Mouse (Mus musculus): ENCODE measurements around the gene Avil.

- TF ChIP-seq CTCF (IDR thresholded peaks at IDR 0.05) = no peak
- no peak for TF ChIP-seq EP300 (IDR thresholded peaks at IDR 0.05)
These were observed 24.8 kb upstream of the Avil start for GRCm38 (mm10) chr10:126975706-126976105.

Data from lung, postnatal 0 days (tissue).